Mouse (Mus musculus) ES-E14 (cell line): ENCODE data around the gene Dzip1l. TPM values are rescaled to one million over a fixed set of nuclear protein-coding genes. Genes with fewer than 3 reads are reported as not detected.

Source experiments
- DNase-seq: peaks from one replicate; pipeline ENCODE4 v3.0.0-alpha.2; 2013; ENCODE audit warnings: low read depth, low spot score
- H3K27ac ChIP-seq: 2 replicates; pipeline ENCODE4 v1.5.1; 2012; ENCODE audit warnings: low read depth, mild to moderate bottlenecking, low read length, moderate library complexity, mixed read lengths; ENCODE audit not compliant: poor library complexity, insufficient read depth, severe bottlenecking
- H3K36me3 ChIP-seq: 2 replicates; pipeline ENCODE4 v1.6.1; 2012; ENCODE audit warnings: mild to moderate bottlenecking, low read length, moderate library complexity, mixed read lengths; ENCODE audit not compliant: control insufficient read depth, poor library complexity, insufficient read depth, severe bottlenecking
- H3K4me1 ChIP-seq, 2 experiments: fragments of 150-350 bp in 1 of 2; sonication (generic) in 1 of 2; 2 replicates each; pipeline ENCODE4 v1.6.1; 2012; ENCODE audit warnings: low read length in 2 of 2, mild to moderate bottlenecking in 1 of 2, mixed read lengths in 1 of 2; ENCODE audit not compliant: control insufficient read depth in 2 of 2, insufficient read depth in 2 of 2, poor library complexity in 1 of 2
- H3K4me3 ChIP-seq, 2 experiments: fragments of 150-350 bp in 1 of 2; sonication (generic) in 1 of 2; 2 replicates each; pipeline ENCODE4 v1.5.1; 2012; ENCODE audit warnings: low read length in 2 of 2, low read depth in 1 of 2, mild to moderate bottlenecking in 1 of 2, mixed read lengths in 1 of 2; ENCODE audit not compliant: insufficient read depth in 1 of 2, poor library complexity in 1 of 2, severe bottlenecking in 1 of 2
- H3K9ac ChIP-seq: 2 replicates; pipeline ENCODE4 v1.6.1; 2012; ENCODE audit warnings: low read depth, mild to moderate bottlenecking, low read length, mixed read lengths; ENCODE audit not compliant: poor library complexity, insufficient read depth, severe bottlenecking
- H3K9me3 ChIP-seq: fragments of 150-350 bp; sonication (generic); 2 replicates; pipeline ENCODE4 v1.6.1; 2012; ENCODE audit warnings: low read depth, mild to moderate bottlenecking, low read length; ENCODE audit not compliant: control insufficient read depth, insufficient read depth
- CHD2 ChIP-seq: IDR thresholded peaks from 2 replicates; pipeline ENCODE4 v1.6.1; 2014; ENCODE audit warnings: mild to moderate bottlenecking, low read depth, low read length, inconsistent platforms
- HCFC1 ChIP-seq: IDR thresholded peaks from 2 replicates; pipeline ENCODE4 v1.6.1; 2012; ENCODE audit warnings: low read length, inconsistent platforms, borderline replicate concordance; ENCODE audit not compliant: insufficient read depth
- MAFK ChIP-seq: IDR thresholded peaks from 2 replicates; pipeline ENCODE4 v1.6.1; 2014; ENCODE audit warnings: mild to moderate bottlenecking, low read depth, low read length, inconsistent platforms; ENCODE audit not compliant: insufficient read depth
- ZC3H11A ChIP-seq: IDR thresholded peaks from 2 replicates; pipeline ENCODE4 v1.6.1; 2012; ENCODE audit warnings: low read depth, mild to moderate bottlenecking, inconsistent platforms, low read length, borderline replicate concordance
- ZNF384 ChIP-seq: IDR thresholded peaks from 2 replicates; pipeline ENCODE4 v1.6.1; 2012; ENCODE audit warnings: low read depth, low read length, inconsistent platforms
- in situ Hi-C, 2 experiments: fragments of 600-800 bp; cut with MboI; formaldehyde crosslinking; loops; one replicate each; pipeline ENCODE4 v1.15.1; 2025; ENCODE audit warnings: low sequenced_read_pairs in 2 of 2, inconsistent platforms in 1 of 2; ENCODE audit not compliant: unreplicated experiment in 2 of 2
- total RNA-seq: library from RNA; depleted of rRNA; stranded (reverse); fragments of 300-350 nt; gene quantifications from 2 replicates; pipeline ENCODE4 v1.2.3, GENCODE M21; 2012

Gene Dzip1l
- total RNA-seq, 1 experiment: 17.2 TPM

DNA sequence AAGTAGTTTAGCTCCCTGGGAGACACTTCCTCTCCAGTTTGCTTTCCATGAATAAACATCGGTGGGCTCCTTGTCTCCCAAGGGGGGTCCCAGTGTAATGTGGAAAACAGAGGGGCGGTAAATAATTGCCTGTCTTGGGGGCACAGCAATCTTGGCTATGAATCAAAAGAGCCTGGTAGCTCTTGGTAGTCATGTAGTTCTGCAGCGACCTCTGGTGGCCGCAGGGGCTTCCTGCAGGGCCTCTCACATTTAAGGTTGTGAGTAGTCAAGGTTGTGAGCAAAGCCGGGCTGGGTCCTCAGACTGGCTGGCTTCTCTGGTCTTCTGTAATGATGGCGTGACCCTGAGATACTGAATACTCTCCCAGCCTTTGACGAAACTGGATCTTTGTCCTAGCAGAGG lies 33.1 kb downstream of the Dzip1l start:
- H3K36me3 ChIP-seq: no peaks in the 10 kb centered on the region; the same call in 1 of the 2 replicates

DNA sequence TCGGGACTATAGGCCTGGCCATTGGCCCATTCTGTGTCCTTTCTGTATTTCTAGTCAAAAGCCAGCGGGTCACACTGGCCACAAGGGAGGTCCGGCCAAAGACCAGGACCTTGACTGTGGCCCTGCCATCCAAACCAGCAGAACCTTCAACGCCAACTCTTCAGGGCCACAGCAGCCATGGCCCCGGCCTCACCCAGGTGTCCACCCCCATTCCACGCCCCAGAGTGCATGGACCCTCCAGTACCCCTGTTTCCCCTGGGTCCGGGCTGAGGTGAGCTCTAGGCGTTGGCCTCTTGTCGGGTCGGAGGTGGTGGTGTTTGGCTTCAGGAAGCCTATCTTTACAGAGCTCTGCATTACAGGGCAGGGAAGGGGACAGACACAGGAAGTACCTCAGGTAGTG lies 33.6 kb downstream of the Dzip1l start:
- DNase-seq: no peak
- H3K4me1 ChIP-seq: peaks cover 4 to 9% of the 10 kb centered on the region in 2 experiments; a peak in 2 of 4 replicates
- in situ Hi-C loops: no loop called here
- H3K36me3 ChIP-seq: no peaks in the 10 kb centered on the region; the same call in 1 of the 2 replicates
- H3K9me3 ChIP-seq: no peaks in the 10 kb centered on the region
- H3K9ac ChIP-seq: no peak overlapping the region
- no peak overlapping the region for H3K4me3 ChIP-seq
- TF ChIP-seq ZNF384: no peak
- no peak overlapping the region for H3K27ac ChIP-seq

More for the DNA sequence above, 33.1 kb downstream of the Dzip1l start:
- Histone ChIP-seq H3K9me3 (no peaks in the 10 kb centered on the region), H3K27ac (no peak overlapping the region), H3K4me3 (no peak overlapping the region), H3K9ac (no peak overlapping the region), H3K4me1 (peaks cover 4 to 9% of the 10 kb centered on the region in 2 experiments; a peak in 2 of 4 replicates)
- TF ChIP-seq HCFC1 (no peak), ZC3H11A (peak; percentile 85; the same call in 1 of the 2 replicates)
- DNase-seq: peak; percentile 68
- in situ Hi-C loops: no loop called here

DNA sequence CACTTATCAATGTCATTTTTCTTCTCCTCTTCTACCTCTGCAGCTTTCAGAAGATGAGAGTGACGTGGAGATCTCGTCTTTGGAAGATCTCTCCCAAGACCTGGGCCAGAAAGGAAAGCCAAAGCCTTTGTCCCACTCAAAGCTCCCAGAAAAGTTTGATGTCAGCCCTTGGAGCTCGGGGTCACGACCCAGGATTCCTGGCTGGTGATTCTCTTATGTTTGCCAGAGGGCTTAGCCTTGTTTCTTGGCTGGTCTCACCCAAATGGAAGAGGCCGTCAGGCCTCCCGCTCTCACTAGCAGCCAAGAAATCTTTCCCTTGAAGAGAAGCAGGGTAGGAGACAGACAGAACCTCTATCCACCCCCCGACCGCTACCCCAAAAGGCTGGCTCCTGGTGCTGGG lies 38.3 kb downstream of the Dzip1l start:
- TF ChIP-seq MAFK (no peak), ZC3H11A (no peak), ZNF384 (no peak), CHD2 (no peak), HCFC1 (no peak)
- H3K4me1 ChIP-seq: no peaks in the 10 kb centered on the region
- in situ Hi-C loops: no loop called here
- no peak for DNase-seq
- no peak overlapping the region for H3K4me3 ChIP-seq
- no peaks in the 10 kb centered on the region for H3K9me3 ChIP-seq
- H3K27ac ChIP-seq: no peak overlapping the region
- no peak overlapping the region for H3K9ac ChIP-seq
- no peaks in the 10 kb centered on the region; the same call in 1 of the 2 replicates for H3K36me3 ChIP-seq

DNA sequence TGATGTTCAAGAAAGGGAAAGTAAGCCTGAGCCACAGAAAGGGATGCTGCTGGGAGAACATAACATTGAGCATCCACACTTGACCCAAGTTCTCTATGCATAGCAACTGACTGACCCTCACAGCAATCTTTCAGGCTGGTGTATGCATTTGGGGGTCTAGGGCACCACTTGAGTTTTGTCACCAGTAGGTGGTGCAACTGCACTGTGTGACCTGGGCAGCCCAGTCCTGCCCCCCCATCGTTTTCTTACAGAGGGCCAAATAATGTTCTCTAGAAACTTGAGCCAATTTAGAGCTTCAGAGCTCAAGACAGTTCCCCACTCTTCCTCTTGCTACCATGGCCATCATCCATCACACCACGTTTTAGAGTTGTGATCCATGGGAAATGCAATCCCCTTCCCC lies 42.3 kb downstream of the Dzip1l start:
- TF ChIP-seq ZNF384 (no peak), CHD2 (no peak), HCFC1 (no peak), ZC3H11A (no peak), MAFK (no peak)

DNA sequence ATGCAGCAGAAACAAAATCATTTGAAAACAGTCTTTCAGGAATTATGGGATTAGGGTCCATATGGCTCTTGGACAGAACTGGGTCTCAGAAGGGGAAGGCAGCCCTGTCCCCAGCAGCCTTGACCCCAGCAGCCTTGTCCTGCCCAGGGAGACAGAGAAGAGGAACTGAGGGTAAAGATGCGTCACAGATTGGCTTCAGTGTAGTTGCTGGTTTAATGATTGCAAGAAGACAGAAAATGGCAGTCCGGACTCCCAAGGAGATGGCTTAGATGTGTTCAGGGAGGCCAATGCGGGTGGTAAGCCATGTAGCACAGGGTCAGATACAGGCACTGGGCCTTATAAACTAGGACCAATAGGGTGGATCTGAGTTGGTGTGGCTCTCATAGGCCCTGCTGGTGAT lies 46.4 kb downstream of the Dzip1l start:
- Histone ChIP-seq H3K27ac (no peak overlapping the region), H3K9ac (no peak overlapping the region), H3K9me3 (no peaks in the 10 kb centered on the region), H3K4me3 (no peak overlapping the region), H3K36me3 (no peaks in the 10 kb centered on the region), H3K4me1 (peaks cover 2 to 5% of the 10 kb centered on the region in 2 experiments; a peak in 3 of 4 replicates)
- in situ Hi-C loops: no loop called here
- no peak for TF ChIP-seq HCFC1
- TF ChIP-seq ZNF384: no peak
- no peak for TF ChIP-seq MAFK
- TF ChIP-seq ZC3H11A: no peak
- no peak for TF ChIP-seq CHD2
- no peak for DNase-seq

More for the DNA sequence above, 42.3 kb downstream of the Dzip1l start:
- no peak overlapping the region for H3K27ac ChIP-seq
- H3K4me1 ChIP-seq: peaks cover 2 to 5% of the 10 kb centered on the region in 2 experiments; a peak in 3 of 4 replicates
- no peaks in the 10 kb centered on the region for H3K36me3 ChIP-seq
- no peak overlapping the region for H3K9ac ChIP-seq
- H3K9me3 ChIP-seq: no peaks in the 10 kb centered on the region
- no peak overlapping the region for H3K4me3 ChIP-seq
- in situ Hi-C loops: no loop called here
- DNase-seq: no peak
